Mouse (Mus musculus): Measurements from ENCODE around the gene Slc15a4. TPM values are rescaled to one million over a fixed set of nuclear protein-coding genes. Genes with fewer than 3 reads are reported as not detected.

Gene Slc15a4
- polyA plus RNA-seq, 1 experiment, result 7.9 TPM

DNA sequence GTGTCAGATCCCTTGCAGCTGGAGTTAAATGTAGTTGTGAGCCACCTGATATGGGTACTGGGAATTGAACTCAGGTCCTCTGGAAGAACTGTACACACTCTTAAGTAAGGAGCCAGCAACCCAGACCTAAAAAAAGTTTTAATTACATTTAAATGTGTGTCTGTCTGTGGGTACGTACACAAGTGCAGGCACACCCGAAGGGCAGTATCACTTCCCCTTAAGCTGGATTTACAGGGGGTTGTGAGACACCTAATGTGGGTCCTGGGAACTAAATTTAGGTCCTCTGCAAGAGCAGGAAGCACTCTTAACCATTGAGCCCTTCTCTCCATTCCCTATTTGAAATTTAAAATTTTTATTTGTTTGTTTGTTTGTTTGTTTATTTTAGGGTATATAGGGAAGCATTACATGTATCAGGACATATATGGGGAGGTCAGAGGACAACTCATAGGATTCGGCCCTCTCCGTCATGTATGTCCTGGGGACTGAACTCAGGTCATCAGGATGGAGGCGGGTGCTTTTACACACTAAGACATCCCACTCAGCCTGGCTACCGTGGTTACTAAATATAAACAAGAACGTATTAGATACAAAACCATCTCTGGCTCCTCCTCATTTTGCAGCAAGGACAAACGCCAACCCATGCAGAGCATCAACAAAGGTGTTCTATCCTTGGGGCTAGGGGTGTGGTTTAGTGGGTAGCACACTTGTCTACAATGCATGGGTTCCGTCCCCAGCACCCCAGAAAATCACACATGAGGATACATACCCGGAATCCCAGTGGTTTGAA lies 8.1 kb downstream of the Slc15a4 start:
- peaks cover 25% of the 10 kb centered on the region for H3K9me3 ChIP-seq
- H3K36me3 ChIP-seq (replicated peaks; ENCODE audit: low read length), result no peaks in the 10 kb centered on the region

DNA sequence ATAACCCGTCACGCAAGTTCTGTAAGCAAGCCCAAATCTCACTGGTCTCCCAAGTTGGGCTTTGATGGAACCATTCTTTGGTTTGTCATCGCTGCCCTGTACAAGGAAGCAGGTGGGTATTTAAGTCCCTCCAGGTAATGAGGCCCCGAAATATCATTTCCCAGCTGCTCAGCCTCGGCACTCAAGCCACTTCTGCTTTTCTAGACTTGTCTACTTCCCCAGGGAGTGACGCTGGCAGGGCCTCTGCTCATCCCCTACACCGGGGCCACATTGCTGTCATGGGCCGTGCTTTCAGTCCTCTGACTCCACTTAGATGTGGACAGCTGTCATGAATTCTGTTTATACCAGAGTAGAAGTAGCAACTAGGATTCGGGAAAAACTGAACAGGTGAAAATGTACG lies 11.6 kb downstream of the Slc15a4 start:
- Histone ChIP-seq H3K9me3 (peaks cover 6% of the 10 kb centered on the region), H3K4me3 (replicated peaks) (no peak overlapping the region), H3K4me1 (peaks cover 8% of the 10 kb centered on the region), H3K27me3 (replicated peaks) (no peaks in the 10 kb centered on the region), H3K36me3 (replicated peaks; ENCODE audit: low read length) (no peaks in the 10 kb centered on the region)
- TF ChIP-seq GATA1 (IDR thresholded peaks at IDR 0.05; ENCODE audit: borderline replicate concordance, low read length) (no peak), FLI1 (IDR thresholded peaks at IDR 0.05; ENCODE audit: low read length) (no peak)

More for the DNA sequence above, 8.1 kb downstream of the Slc15a4 start:
- no peak overlapping the region for H3K4me3 ChIP-seq (replicated peaks)
- H3K4me1 ChIP-seq, result peaks cover 4% of the 10 kb centered on the region; the same call in 1 of the 2 replicates
- H3K27me3 ChIP-seq (replicated peaks), result peaks cover 1% of the 10 kb centered on the region
- TF ChIP-seq GATA1 (IDR thresholded peaks at IDR 0.05; ENCODE audit: borderline replicate concordance, low read length), result no peak
- TF ChIP-seq FLI1 (IDR thresholded peaks at IDR 0.05; ENCODE audit: low read length), result no peak

DNA sequence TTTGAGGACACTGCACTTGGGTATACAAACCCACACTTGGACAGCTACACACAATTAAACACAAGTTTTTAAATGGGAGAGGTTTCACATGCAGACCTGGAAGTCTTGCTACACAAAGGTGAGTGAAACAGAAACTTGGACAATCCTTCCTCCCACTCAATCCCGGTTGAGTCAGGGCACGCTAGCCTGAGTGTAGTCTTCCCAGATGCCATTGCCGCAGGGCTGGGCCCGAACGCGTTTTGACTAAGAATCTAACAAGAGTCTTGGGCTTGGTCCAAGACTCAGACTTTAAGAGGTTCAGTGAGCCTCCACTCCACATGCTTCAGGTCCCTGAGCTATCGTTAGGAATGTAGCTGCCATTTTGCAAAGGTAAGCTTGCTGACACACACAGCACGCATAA lies 12.3 kb downstream of the Slc15a4 start:
- Histone ChIP-seq H3K4me3 (replicated peaks) (no peak overlapping the region), H3K4me1 (peaks cover 15% of the 10 kb centered on the region), H3K27me3 (replicated peaks) (no peaks in the 10 kb centered on the region), H3K9me3 (no peaks in the 10 kb centered on the region), H3K36me3 (replicated peaks; ENCODE audit: low read length) (no peaks in the 10 kb centered on the region)
- TF ChIP-seq GATA1 (IDR thresholded peaks at IDR 0.05; ENCODE audit: borderline replicate concordance, low read length), result no peak
- TF ChIP-seq FLI1 (IDR thresholded peaks at IDR 0.05; ENCODE audit: low read length), result no peak

DNA sequence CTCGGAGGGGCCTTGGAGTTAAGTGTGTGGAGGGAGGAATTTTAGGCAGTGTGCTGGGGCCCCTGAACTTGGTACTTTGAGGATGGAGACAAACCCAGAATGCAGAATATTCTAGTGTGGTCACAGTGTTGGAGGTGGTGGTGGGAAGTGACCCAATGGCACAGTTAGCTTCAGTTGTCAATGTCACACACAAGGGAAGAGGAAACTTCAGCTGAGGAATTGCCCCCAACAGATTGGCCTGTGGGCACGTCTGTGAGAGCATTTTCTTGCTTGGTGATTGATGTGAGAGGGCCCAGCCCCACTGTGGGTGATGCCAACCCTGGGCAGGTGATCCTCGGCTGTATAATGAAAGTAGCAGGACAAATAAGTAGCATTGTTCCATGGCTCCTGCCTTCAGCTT lies 13.9 kb downstream of the Slc15a4 start:
- TF ChIP-seq GATA1 (IDR thresholded peaks at IDR 0.05; ENCODE audit: borderline replicate concordance, low read length), result no peak
- TF ChIP-seq FLI1 (IDR thresholded peaks at IDR 0.05; ENCODE audit: low read length), result no peak
- H3K36me3 ChIP-seq (replicated peaks; ENCODE audit: low read length), result no peaks in the 10 kb centered on the region
- no peaks in the 10 kb centered on the region for H3K9me3 ChIP-seq
- no peaks in the 10 kb centered on the region for H3K27me3 ChIP-seq (replicated peaks)
- peaks cover 30% of the 10 kb centered on the region for H3K4me1 ChIP-seq
- H3K4me3 ChIP-seq (replicated peaks), result no peak overlapping the region

DNA sequence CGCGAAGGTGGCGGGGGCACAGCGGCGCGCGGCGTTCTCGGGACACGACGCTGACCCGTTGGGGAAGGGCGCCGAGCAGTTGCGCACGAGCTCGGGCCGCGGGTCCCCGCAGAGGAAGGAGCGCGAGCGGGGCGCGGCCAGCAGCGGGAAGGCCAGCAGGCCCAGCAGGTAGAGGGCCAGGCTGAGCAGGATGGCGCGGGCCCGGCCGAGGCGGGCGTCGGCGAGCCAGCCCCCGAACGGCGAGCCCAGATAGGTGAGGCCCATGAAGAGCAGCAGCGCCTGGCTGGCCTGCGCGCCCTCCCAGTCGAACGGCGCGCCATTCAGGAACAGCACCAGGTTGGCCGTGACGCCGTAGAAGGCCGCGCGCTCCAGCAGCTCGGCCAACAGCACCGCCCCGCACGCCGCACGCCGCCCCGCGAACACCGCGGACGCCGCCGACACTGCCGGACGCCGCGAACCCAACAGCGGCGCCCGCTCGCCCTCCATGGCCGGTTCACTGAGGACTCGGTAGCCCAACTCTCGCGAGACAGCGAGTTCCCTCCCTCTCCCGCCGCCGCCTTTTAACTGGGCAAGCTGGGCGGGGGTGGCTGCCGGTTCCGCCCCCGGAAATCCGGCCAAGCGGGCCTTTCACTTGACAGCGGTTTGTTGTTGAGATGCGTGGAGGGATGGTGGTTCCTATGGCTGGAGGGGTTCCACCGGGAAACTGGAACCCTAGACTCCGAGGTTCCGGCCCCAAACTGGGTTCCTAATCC lies 15.6 kb downstream of the Slc15a4 start:
- Histone ChIP-seq H3K9me3 (no peaks in the 10 kb centered on the region), H3K4me3 (replicated peaks) (peak overlapping the region; percentile 98), H3K27me3 (replicated peaks) (no peaks in the 10 kb centered on the region), H3K4me1 (peaks cover 48% of the 10 kb centered on the region), H3K36me3 (replicated peaks; ENCODE audit: low read length) (peaks cover 8% of the 10 kb centered on the region)
- TF ChIP-seq FLI1 (IDR thresholded peaks at IDR 0.05; ENCODE audit: low read length) (peak; percentile 67), GATA1 (IDR thresholded peaks at IDR 0.05; ENCODE audit: borderline replicate concordance, low read length) (no peak)

DNA sequence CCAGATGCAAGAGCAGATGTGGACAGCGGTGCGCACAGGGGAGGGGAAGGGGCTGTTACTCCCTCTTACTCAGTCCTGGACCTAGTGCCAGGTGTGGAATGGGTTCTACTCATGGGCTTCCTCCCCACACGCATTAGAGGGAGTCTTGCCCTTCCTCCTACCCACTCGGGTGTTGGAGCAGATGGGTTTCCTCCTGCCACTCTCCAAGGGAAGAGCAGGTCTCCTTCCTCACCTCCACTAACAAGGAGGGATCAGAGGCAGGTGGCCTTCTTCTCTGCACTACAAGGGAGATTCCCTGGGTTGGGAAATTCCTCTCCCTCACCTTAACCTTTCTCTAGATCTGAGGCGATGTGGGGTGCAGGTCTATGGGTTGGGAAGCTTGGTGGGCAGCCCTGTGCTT lies 16.5 kb downstream of the Slc15a4 start:
- H3K4me3 ChIP-seq (replicated peaks), result peak overlapping the region; percentile 98
- TF ChIP-seq FLI1 (IDR thresholded peaks at IDR 0.05; ENCODE audit: low read length) (no peak), GATA1 (IDR thresholded peaks at IDR 0.05; ENCODE audit: borderline replicate concordance, low read length) (no peak)
- H3K9me3 ChIP-seq, result no peaks in the 10 kb centered on the region
- no peaks in the 10 kb centered on the region for H3K27me3 ChIP-seq (replicated peaks)
- H3K4me1 ChIP-seq, result peaks cover 56% of the 10 kb centered on the region
- H3K36me3 ChIP-seq (replicated peaks; ENCODE audit: low read length), result peaks cover 8% of the 10 kb centered on the region

DNA sequence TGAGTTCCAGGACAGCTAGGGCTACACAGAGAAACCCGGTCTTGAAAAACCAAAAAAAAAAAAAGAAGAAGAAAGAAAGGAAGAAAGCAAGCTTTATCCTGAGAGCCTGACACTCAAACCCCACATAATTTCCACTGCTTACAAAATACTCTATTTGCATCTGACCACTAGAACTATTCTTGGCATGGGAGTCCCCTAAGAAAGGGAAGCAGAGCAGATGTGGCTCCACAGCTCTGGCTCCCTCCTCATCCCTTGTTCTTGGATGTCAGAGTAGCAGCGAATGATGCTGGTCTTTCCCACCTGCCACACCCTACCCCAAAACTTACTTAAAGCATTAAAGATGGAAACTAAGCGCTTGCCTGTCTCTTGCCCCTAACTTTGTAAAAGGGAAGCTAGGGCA lies 17.2 kb downstream of the Slc15a4 start:
- peaks cover 8% of the 10 kb centered on the region for H3K36me3 ChIP-seq (replicated peaks; ENCODE audit: low read length)
- no peaks in the 10 kb centered on the region for H3K27me3 ChIP-seq (replicated peaks)
- H3K4me1 ChIP-seq, result peaks cover 60% of the 10 kb centered on the region
- TF ChIP-seq GATA1 (IDR thresholded peaks at IDR 0.05; ENCODE audit: borderline replicate concordance, low read length) (no peak), FLI1 (IDR thresholded peaks at IDR 0.05; ENCODE audit: low read length) (no peak)
- H3K9me3 ChIP-seq, result no peaks in the 10 kb centered on the region
- H3K4me3 ChIP-seq (replicated peaks), result peak overlapping the region; percentile 98

DNA sequence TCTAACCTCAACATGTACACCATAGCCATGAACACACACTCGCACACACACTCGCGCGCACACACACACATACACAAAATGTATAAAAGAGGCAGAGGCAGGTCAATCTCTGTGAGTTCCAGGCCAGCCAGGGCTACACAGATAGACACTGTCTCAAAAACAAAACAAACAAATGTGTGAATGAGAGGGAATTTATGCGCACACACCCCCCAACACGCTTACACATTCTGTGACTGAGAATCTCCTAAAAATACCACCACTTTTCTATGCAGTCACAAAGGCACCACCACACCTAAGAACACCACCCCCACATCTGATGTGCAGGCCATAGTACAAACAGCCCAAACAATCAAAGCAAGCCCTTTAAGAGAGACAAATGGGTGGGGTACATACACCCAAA lies 20.3 kb downstream of the Slc15a4 start:
- H3K4me1 ChIP-seq, result peaks cover 91% of the 10 kb centered on the region
- peaks cover 29% of the 10 kb centered on the region for H3K36me3 ChIP-seq (replicated peaks; ENCODE audit: low read length)
- TF ChIP-seq GATA1 (IDR thresholded peaks at IDR 0.05; ENCODE audit: borderline replicate concordance, low read length) (no peak), FLI1 (IDR thresholded peaks at IDR 0.05; ENCODE audit: low read length) (no peak)
- peak overlapping the region; percentile 17 for H3K4me3 ChIP-seq (replicated peaks)
- no peaks in the 10 kb centered on the region for H3K9me3 ChIP-seq
- no peaks in the 10 kb centered on the region for H3K27me3 ChIP-seq (replicated peaks)

DNA sequence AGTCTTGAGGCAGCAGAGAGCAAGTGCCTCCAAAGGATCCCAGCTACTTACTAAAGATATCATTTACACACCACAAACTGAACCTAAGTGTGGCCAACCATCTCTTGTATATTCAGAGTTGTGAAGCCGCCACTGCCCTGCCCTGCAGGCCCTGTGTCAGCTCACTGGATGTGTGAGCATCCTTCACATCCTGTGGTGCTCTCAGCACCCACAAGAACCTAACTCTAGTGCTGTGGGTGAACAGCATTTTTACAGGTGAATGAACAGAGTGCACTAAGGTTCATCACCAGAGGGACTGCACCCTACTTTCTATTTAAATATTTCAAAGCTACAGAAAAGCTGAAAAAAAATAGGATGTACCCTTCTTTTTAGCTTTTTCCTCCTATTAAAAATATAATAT lies 20.8 kb downstream of the Slc15a4 start:
- peaks cover 34% of the 10 kb centered on the region for H3K36me3 ChIP-seq (replicated peaks; ENCODE audit: low read length)
- H3K4me1 ChIP-seq, result peaks cover 94% of the 10 kb centered on the region
- TF ChIP-seq FLI1 (IDR thresholded peaks at IDR 0.05; ENCODE audit: low read length) (no peak), GATA1 (IDR thresholded peaks at IDR 0.05; ENCODE audit: borderline replicate concordance, low read length) (no peak)
- peak overlapping the region; percentile 73 for H3K4me3 ChIP-seq (replicated peaks)
- no peaks in the 10 kb centered on the region for H3K27me3 ChIP-seq (replicated peaks)
- H3K9me3 ChIP-seq, result no peaks in the 10 kb centered on the region

All from megakaryocyte, embryonic 14.5 days (primary cell).